Mouse (Mus musculus) embryonic facial prominence, embryonic 10.5 days (tissue): Measurements from ENCODE around the gene Sox2. TPM values are rescaled to one million over a fixed set of nuclear protein-coding genes. Genes with fewer than 3 reads are reported as not detected.

ENCODE experiments used
- DNase-seq: peaks from one replicate; pipeline ENCODE4 v3.0.0-alpha.2; 2017; ENCODE audit warnings: low spot score
- H3K27ac ChIP-seq: fragments of 300-500 bp; sonication (generic); replicated peaks from 2 replicates; pipeline ENCODE4 v1.5.1; 2016; ENCODE audit warnings: mild to moderate bottlenecking
- H3K27me3 ChIP-seq: fragments of 300-500 bp; sonication (generic); replicated peaks from 2 replicates; pipeline ENCODE4 v1.6.1; 2016; ENCODE audit warnings: low read depth, mild to moderate bottlenecking; ENCODE audit not compliant: poor library complexity, severe bottlenecking
- H3K36me3 ChIP-seq: fragments of 300-500 bp; sonication (generic); replicated peaks from 2 replicates; pipeline ENCODE4 v1.6.1; 2016; ENCODE audit warnings: mild to moderate bottlenecking, moderate library complexity
- H3K4me1 ChIP-seq: fragments of 300-500 bp; sonication (generic); 2 replicates; pipeline ENCODE4 v1.6.1; 2016
- H3K4me3 ChIP-seq: fragments of 300-500 bp; sonication (generic); 2 replicates; pipeline ENCODE4 v1.5.1; 2016; ENCODE audit warnings: mild to moderate bottlenecking, moderate library complexity
- H3K9me3 ChIP-seq: fragments of 300-500 bp; sonication (generic); 2 replicates; pipeline ENCODE4 v1.6.1; 2016; ENCODE audit warnings: mild to moderate bottlenecking
- WGBS: fragments of 180-500 bp; shearing (Covaris S2); methylation state at CpG from one replicate; pipeline ENCODE4 v1.1.7; 2016; 5-methylcytosine and 5-hydroxymethylcytosine counted together
- polyA plus RNA-seq: library from polyadenylated mRNA; unstranded; fragments of >200 nt; fragmentation: Nextera tagmentation; extraction: Ambion mirVana; gene quantifications from 2 replicates; pipeline ENCODE4 v1.2.1, GENCODE M21; 2016

The Sox2 gene
- 12.2 and 16.1 TPM in 2 replicates for polyA plus RNA-seq

DNA sequence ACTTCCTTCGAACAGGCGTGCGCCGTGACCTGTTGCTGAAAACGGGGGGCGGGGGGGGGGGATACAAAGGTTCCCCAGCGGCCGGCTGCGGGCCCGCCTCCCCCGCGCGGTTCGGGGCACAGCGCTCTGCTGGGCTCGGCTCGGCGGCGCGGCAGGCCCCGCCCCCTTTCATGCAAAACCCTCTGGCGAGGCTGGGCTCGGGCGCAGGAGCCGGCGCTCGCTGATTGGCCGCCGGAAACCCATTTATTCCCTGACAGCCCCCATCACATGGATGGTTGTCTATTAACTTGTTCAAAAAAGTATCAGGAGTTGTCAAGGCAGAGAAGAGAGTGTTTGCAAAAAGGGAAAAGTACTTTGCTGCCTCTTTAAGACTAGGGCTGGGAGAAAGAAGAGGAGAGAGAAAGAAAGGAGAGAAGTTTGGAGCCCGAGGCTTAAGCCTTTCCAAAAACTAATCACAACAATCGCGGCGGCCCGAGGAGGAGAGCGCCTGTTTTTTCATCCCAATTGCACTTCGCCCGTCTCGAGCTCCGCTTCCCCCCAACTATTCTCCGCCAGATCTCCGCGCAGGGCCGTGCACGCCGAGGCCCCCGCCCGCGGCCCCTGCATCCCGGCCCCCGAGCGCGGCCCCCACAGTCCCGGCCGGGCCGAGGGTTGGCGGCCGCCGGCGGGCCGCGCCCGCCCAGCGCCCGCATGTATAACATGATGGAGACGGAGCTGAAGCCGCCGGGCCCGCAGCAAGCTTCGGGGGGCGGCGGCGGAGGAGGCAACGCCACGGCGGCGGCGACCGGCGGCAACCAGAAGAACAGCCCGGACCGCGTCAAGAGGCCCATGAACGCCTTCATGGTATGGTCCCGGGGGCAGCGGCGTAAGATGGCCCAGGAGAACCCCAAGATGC lies at the start of gene Sox2:
Gene Sox2 (plus strand): TSS at position 680 of the 895 bp plus-strand sequence.
- no peaks in the 10 kb centered on the region for H3K9me3 ChIP-seq
- under 1% methylated on average over 86 of the region's 86 CpGs for WGBS
- peak; percentile 90 for DNase-seq
- H3K4me1 ChIP-seq, result peaks cover 33% of the 10 kb centered on the region
- peak within 1 kb of the TSS; percentile 93 for H3K27ac ChIP-seq
- H3K27me3 ChIP-seq, result peaks cover 90% of the 10 kb centered on the region
- peak within 1 kb of the TSS; percentile 72 for H3K4me3 ChIP-seq
- H3K36me3 ChIP-seq, result peaks cover 5% of the 10 kb centered on the region; the same call in 1 of the 2 replicates

GRCm38 (mm10) chr3:34601116-34601515 lies 49.1 kb upstream of the Sox2 start:
- Histone ChIP-seq H3K9me3 (peaks cover 4% of the 10 kb centered on the region; the same call in 1 of the 2 replicates), H3K4me3 (no peak overlapping the region), H3K27me3 (no peaks in the 10 kb centered on the region), H3K27ac (no peak overlapping the region), H3K4me1 (no peaks in the 10 kb centered on the region), H3K36me3 (peaks cover 3% of the 10 kb centered on the region; the same call in 1 of the 2 replicates)
- 83% methylated on average over 2 of the region's 2 CpGs for WGBS
- DNase-seq, result no peak

DNA sequence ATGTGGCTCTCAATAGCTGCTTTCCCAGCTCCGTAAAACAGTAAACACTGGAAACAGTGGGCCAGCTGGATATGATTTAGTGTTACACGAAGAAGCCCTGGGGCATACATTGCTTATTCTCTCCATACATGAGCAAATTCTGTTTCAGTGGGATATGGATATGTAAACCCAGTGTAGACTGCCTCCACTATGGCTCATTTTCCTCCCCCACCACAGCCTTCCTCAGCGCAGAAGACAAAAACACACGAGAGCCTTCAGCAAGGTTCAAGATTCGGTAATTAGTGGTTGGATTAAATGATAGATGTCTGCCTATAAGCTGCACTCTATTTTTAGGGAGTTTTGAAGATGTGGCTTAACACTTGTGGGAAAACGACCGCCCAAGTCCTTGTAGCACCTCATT lies 36.1 kb upstream of the Sox2 start:
- Histone ChIP-seq H3K27ac (no peak overlapping the region), H3K36me3 (peaks cover 7% of the 10 kb centered on the region), H3K4me1 (no peaks in the 10 kb centered on the region; the same call in 1 of the 2 replicates), H3K27me3 (no peaks in the 10 kb centered on the region), H3K4me3 (no peak overlapping the region), H3K9me3 (no peaks in the 10 kb centered on the region)
- WGBS, result 79% methylated on average over 7 of the region's 7 CpGs
- no peak for DNase-seq

DNA sequence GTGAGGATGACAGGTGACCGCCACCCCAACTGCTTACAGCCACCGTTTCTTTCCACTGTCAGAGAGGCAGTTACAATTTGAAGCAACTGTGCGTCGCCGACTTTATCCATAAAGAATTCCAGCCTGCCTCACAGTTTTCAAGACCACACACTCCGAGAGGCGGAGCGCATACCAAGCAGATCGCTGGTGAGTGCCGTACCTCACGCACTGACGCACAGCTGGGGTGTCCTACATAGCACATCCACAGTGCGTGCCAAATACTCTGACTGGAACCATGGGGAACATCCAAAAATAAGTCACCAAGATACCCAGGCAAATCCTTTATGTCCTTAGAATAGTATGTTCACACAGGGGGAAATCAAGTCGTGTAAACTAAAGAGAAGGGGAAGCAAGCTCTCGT lies 34.7 kb upstream of the Sox2 start:
- Histone ChIP-seq H3K27me3 (no peaks in the 10 kb centered on the region), H3K27ac (no peak overlapping the region), H3K36me3 (peaks cover 7% of the 10 kb centered on the region), H3K4me3 (no peak overlapping the region), H3K9me3 (no peaks in the 10 kb centered on the region), H3K4me1 (no peaks in the 10 kb centered on the region; the same call in 1 of the 2 replicates)
- DNase-seq, result no peak
- WGBS, result 81% methylated on average over 15 of the region's 15 CpGs

DNA sequence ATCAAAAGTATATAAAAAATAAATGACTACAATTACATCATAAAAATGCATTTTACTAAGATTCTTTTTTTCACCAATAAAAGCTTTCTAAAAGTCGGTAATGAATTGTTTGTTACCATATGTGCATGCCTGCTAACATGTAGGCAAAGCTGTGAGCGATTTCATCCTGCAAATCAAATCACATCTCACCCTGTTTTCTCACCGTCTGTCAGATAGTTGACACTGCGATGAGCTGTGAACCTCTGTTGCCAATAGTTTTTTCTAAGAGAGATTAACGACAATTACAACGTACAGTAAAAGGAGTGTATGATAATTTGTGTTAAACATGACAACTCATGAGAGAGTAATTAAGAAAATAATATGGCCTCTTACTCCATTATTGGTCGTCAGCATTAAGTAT lies 31.3 kb upstream of the Sox2 start:
- H3K27me3 ChIP-seq, result no peaks in the 10 kb centered on the region
- DNase-seq, result no peak
- no peaks in the 10 kb centered on the region for H3K9me3 ChIP-seq
- H3K27ac ChIP-seq, result no peak overlapping the region
- no peaks in the 10 kb centered on the region for H3K4me1 ChIP-seq
- H3K36me3 ChIP-seq, result no peaks in the 10 kb centered on the region
- WGBS, result 86% methylated on average over 7 of the region's 7 CpGs
- no peak overlapping the region for H3K4me3 ChIP-seq

DNA sequence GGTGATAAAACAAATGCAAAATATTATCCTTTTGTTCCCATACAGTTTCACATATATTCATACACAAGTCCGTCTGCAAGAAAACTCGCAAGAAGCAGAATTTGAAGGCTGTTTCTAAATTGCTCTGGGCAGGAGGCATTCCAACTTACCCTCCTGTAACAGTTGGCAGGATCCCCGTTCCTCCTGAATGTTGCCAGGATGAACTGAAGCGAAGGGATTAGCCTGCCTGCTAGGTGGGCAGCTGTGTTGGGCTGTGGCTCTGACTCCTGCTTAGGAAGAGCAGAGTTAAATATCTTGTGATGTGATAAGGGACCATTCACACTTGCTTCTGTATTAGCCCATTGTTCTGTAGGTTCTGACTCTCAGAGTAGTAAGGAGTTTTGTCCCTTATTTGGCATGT lies 30.1 kb upstream of the Sox2 start:
- Histone ChIP-seq H3K4me3 (no peak overlapping the region), H3K36me3 (no peaks in the 10 kb centered on the region; the same call in 1 of the 2 replicates), H3K27me3 (no peaks in the 10 kb centered on the region), H3K27ac (no peak overlapping the region), H3K9me3 (no peaks in the 10 kb centered on the region), H3K4me1 (no peaks in the 10 kb centered on the region)
- 83% methylated on average over 4 of the region's 4 CpGs for WGBS
- no peak for DNase-seq

GRCm38 (mm10) chr3:34624721-34625270 lies 25.4 kb upstream of the Sox2 start:
- WGBS, result 91% methylated on average over 16 of the region's 16 CpGs
- Histone ChIP-seq H3K9me3 (no peaks in the 10 kb centered on the region), H3K4me1 (peaks cover under 1% of the 10 kb centered on the region; the same call in 1 of the 2 replicates), H3K4me3 (no peak overlapping the region), H3K27ac (no peak overlapping the region), H3K36me3 (no peaks in the 10 kb centered on the region; the same call in 1 of the 2 replicates), H3K27me3 (no peaks in the 10 kb centered on the region)
- no peak for DNase-seq

GRCm38 (mm10) chr3:34626521-34626920 lies 23.7 kb upstream of the Sox2 start:
- H3K36me3 ChIP-seq, result no peaks in the 10 kb centered on the region; the same call in 1 of the 2 replicates
- no peak overlapping the region for H3K27ac ChIP-seq
- peaks cover 4% of the 10 kb centered on the region; the same call in 1 of the 2 replicates for H3K4me1 ChIP-seq
- no peak for DNase-seq
- H3K27me3 ChIP-seq, result no peaks in the 10 kb centered on the region
- H3K4me3 ChIP-seq, result no peak overlapping the region
- 86% methylated on average over 8 of the region's 8 CpGs for WGBS
- H3K9me3 ChIP-seq, result no peaks in the 10 kb centered on the region

DNA sequence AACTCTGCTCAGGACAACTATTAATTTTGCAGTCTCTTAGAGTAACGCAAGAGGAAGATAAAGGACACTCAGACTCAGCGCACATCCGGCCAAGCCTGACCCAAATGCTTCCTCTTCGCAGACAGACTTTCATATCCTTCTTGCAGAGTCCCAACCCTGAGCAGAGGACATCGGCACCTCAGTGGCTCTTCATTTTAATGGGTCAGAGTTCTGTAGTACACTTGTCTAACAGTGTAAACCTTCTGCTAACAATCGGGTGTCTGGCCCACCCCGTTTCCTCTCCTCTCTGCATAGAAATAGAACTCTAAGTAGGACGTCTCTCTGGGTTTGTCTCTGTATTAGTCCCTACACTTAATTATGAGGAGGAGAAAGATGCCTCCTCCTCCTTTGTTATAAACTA lies 20.2 kb upstream of the Sox2 start:
- H3K27me3 ChIP-seq, result peaks cover 11% of the 10 kb centered on the region
- WGBS, result 66% methylated on average over 8 of the region's 8 CpGs
- peaks cover 4% of the 10 kb centered on the region; the same call in 1 of the 2 replicates for H3K4me1 ChIP-seq
- DNase-seq, result no peak
- H3K9me3 ChIP-seq, result no peaks in the 10 kb centered on the region
- H3K36me3 ChIP-seq, result no peaks in the 10 kb centered on the region; the same call in 1 of the 2 replicates
- no peak overlapping the region for H3K27ac ChIP-seq
- H3K4me3 ChIP-seq, result no peak overlapping the region

GRCm38 (mm10) chr3:34630736-34631135 lies 19.5 kb upstream of the Sox2 start:
- Histone ChIP-seq H3K27ac (no peak overlapping the region), H3K36me3 (no peaks in the 10 kb centered on the region), H3K4me1 (peaks cover 4% of the 10 kb centered on the region; the same call in 1 of the 2 replicates), H3K27me3 (peaks cover 18% of the 10 kb centered on the region), H3K4me3 (no peak overlapping the region), H3K9me3 (no peaks in the 10 kb centered on the region)
- WGBS, result 78% methylated on average over 1 of the region's 1 CpGs
- DNase-seq, result no peak

- H3K4me1 ChIP-seq, result peaks cover 22% of the 10 kb centered on the region
- no peaks in the 10 kb centered on the region for H3K9me3 ChIP-seq
- H3K27me3 ChIP-seq, result peaks cover 78% of the 10 kb centered on the region
- H3K36me3 ChIP-seq, result no peaks in the 10 kb centered on the region
- DNase-seq, result no peak
- WGBS, result 55% methylated on average over 6 of the region's 6 CpGs
- H3K27ac ChIP-seq, result no peak overlapping the region
- H3K4me3 ChIP-seq, result no peak overlapping the region
Observed at GRCm38 (mm10) chr3:34636958-34637357, 13.2 kb upstream of the Sox2 start.

GRCm38 (mm10) chr3:34637481-34637880 lies 12.7 kb upstream of the Sox2 start:
- H3K27me3 ChIP-seq, result peaks cover 81% of the 10 kb centered on the region
- WGBS, result 34% methylated on average over 5 of the region's 5 CpGs
- H3K27ac ChIP-seq, result 0 out of 2 replicates have a peak overlapping the region, but pooled peaks have one; percentile 48
- DNase-seq, result no peak
- no peak overlapping the region for H3K4me3 ChIP-seq
- H3K4me1 ChIP-seq, result peaks cover 27% of the 10 kb centered on the region
- H3K9me3 ChIP-seq, result no peaks in the 10 kb centered on the region
- H3K36me3 ChIP-seq, result no peaks in the 10 kb centered on the region
